Mouse (Mus musculus) erythroblast, embryonic 14.5 days (primary cell): ENCODE measurements around the gene Ccdc127. TPM values are rescaled to one million over a fixed set of nuclear protein-coding genes. Genes with fewer than 3 reads are reported as not detected.
A peak's percentile ranks its signal among the peaks of the same experiment; 100 is the strongest.

ENCODE experiments used
- H3K27me3 ChIP-seq: 2 replicates; pipeline ENCODE4 v1.6.1; 2012; ENCODE audit warnings: inconsistent platforms; ENCODE audit not compliant: control insufficient read depth
- H3K36me3 ChIP-seq: 2 replicates; pipeline ENCODE4 v1.6.1; 2012; ENCODE audit warnings: mild to moderate bottlenecking, inconsistent platforms; ENCODE audit not compliant: control insufficient read depth
- H3K4me1 ChIP-seq: 2 replicates; pipeline ENCODE4 v1.6.1; 2012; ENCODE audit warnings: inconsistent platforms; ENCODE audit not compliant: control insufficient read depth
- H3K4me3 ChIP-seq: replicated peaks from 2 replicates; pipeline ENCODE3; 2012; ENCODE audit warnings: moderate library complexity, mild to moderate bottlenecking, inconsistent platforms
- H3K9me3 ChIP-seq: 2 replicates; pipeline ENCODE4 v1.6.1; 2012; ENCODE audit warnings: low read length, inconsistent platforms, mixed read lengths; ENCODE audit not compliant: control insufficient read depth
- GATA1 ChIP-seq: IDR thresholded peaks from 2 replicates; pipeline ENCODE4 v1.6.1; 2012; ENCODE audit warnings: low read length, inconsistent platforms, mixed read lengths
- TAL1 ChIP-seq: IDR thresholded peaks from 3 replicates; pipeline ENCODE4 v1.6.1; 2012; ENCODE audit warnings: low read length, inconsistent platforms, mixed read lengths
- polyA plus RNA-seq: library from polyadenylated mRNA; stranded (reverse); fragments of >175 nt; gene quantifications from 2 replicates; pipeline ENCODE4 v1.2.3, GENCODE M21; 2012

Ccdc127 gene
- 0.10 and 0.16 TPM in 2 replicates for polyA plus RNA-seq

DNA sequence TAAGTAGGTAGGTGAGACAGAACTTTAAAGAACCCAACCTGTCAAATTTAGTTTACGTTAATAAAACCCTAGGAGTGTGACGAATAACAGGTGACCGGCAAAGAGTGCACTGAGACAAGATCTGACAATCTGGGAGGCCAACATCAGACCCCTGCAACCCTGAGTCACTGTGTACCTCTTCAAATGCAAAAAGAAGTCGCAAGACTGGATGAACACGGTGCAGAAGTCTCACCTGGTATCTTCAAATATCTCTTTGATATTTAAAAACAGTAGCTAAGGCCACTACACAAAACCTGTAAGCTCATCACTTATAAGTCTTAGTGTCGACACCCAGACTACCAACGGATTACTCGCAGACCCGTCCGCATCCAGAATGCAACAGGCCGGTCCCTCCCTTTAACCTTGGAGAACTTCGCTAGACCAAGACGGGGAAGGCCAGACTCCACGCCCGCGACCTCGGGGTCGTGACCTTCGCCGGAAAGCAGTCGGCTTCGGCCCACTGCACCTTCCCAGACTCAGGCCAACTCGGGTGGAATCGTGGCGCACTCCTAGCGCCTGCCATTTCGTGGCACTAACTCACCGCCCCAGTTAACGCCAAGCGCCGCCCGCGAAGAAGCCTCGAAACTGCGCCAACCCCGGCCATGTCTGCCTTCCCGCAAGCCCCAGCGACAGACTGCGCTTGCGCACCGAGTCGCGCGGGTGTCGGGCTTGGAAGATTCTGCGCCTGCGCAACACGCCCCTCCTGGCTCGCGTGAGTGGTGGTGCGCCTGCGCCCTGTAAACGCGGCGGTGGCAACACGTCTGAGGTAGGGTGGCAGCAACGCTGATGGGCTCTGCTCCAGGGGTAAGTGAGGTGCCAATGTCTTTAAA, at the start of gene Ccdc127, which contains the start of gene Sdha:
Ccdc127 (plus strand) TSS at position 744 of the 869 bp plus-strand sequence.
Sdha (minus strand) TSS at position 715 of the 869 bp plus-strand sequence.
- peaks cover 39% of the 10 kb centered on the region for H3K36me3 ChIP-seq

DNA sequence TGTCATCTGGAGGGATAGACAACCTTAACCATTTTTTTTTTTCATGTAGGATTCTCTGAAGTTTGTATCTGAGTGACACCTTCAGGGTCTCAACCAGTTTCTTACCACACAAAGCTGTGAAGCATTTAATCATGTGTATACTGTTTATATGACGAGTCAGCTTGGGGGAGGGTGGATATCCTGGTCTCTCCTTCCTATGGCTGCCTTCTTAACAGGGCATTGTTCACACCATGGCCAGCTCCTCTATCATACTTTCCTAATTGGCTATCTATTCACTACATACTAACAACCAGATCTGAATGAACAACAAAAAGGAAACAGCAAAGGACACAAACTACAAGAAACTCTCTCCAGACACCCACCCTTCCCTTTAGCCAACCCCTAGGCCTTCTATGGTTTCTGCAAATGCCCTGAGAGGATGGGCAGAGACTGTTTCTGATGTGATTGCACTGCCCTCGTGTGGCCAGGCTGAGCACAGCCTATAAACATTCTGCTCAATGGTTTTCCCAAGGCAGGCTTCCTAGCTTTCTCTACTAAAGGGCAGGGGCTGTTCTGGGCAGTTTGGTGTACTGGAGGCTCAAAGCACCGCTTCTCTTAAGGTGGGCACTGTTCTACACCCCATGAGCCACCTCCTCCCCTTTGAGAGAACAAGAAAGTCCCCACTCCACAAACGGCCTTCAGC, 49.0 kb upstream of the Ccdc127 start:
- H3K9me3 ChIP-seq = no peaks in the 10 kb centered on the region
- peaks cover 47% of the 10 kb centered on the region for H3K36me3 ChIP-seq

More for the DNA sequence above, at the start of gene Ccdc127, which contains the start of gene Sdha:
- TF ChIP-seq GATA1 (no peak), TAL1 (no peak)
- H3K4me1 ChIP-seq = peaks cover 21% of the 10 kb centered on the region
- H3K9me3 ChIP-seq = no peaks in the 10 kb centered on the region
- H3K4me3 ChIP-seq = peak within 1 kb of the TSS; percentile 82
- H3K27me3 ChIP-seq = no peaks in the 10 kb centered on the region

DNA sequence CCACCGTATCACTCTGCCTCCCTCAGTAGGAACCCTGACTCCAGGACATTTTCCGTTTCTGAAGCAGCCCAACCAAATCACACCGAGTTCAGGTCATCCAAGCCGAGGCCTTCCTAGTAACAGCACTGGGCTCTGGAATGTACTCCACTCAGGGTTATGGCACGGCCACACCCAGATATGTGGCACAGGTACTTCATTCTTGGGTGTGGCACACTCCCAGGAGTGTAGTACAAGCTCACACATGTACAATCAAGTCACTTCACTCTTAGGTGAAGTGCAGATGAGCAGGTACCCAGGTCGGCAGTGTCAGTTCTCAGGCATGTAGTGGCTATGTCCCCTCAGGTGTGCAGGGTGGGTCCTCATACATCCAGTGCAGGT, 48.5 kb upstream of the Ccdc127 start:
- Histone ChIP-seq H3K4me1 (no peaks in the 10 kb centered on the region), H3K9me3 (no peaks in the 10 kb centered on the region), H3K27me3 (no peaks in the 10 kb centered on the region), H3K4me3 (no peak overlapping the region), H3K36me3 (peaks cover 52% of the 10 kb centered on the region)
- TF ChIP-seq TAL1 (no peak), GATA1 (no peak)

More for the DNA sequence above, 49.0 kb upstream of the Ccdc127 start:
- H3K27me3 ChIP-seq = 0 out of 2 replicates have a peak, but pooled peaks cover under 1% of the 10 kb centered on the region
- no peak overlapping the region for H3K4me3 ChIP-seq
- no peaks in the 10 kb centered on the region for H3K4me1 ChIP-seq
- TF ChIP-seq TAL1 = no peak
- no peak for TF ChIP-seq GATA1

DNA sequence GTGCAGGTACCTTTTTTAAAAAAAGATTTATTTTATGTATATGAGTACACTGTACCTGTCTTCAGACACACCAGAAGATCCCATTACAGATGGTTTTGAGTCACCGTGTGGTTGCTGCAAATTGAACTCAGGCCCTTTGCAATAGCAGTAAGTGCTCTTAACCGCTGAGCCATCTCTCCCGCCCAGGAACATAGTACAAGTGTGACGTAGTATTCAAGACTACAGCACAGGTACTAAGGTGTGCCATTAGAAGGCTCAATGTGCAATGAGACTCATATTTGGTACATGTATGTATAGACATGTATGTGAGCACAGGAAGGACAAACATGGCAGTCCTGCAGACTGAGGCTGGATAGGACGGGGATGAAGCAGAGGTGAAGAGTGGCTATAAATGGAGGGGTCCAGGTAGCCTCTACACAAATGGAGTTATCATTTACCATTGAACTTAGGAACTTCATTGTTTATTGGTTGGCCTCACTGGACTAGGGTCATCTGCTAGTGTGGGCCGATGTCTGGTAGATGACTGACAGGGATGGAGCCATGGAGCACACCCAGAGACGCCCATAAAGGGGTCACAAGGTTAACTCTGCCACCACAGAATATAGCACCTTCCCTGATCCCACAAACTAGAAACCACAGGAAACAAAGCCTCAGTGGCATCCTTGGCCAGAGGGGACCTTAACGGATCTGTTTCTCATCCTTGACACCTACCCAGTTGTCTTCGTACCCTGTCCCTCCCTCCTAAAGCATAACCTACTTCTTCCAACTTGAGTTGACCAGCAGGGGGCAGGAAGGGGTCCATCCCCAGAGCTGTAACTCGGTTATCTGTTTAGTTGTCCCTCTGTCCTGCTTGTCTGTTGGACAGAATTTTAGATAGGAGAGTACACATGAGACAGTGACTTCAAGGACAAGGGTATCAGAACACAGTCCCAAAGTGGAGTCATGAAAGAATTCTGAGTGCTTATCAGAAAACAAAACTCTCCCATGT, 47.8 kb upstream of the Ccdc127 start:
- Histone ChIP-seq H3K36me3 (peaks cover 60% of the 10 kb centered on the region), H3K4me3 (no peak overlapping the region), H3K9me3 (no peaks in the 10 kb centered on the region), H3K27me3 (no peaks in the 10 kb centered on the region), H3K4me1 (no peaks in the 10 kb centered on the region)
- TF ChIP-seq GATA1 (no peak), TAL1 (no peak)

DNA sequence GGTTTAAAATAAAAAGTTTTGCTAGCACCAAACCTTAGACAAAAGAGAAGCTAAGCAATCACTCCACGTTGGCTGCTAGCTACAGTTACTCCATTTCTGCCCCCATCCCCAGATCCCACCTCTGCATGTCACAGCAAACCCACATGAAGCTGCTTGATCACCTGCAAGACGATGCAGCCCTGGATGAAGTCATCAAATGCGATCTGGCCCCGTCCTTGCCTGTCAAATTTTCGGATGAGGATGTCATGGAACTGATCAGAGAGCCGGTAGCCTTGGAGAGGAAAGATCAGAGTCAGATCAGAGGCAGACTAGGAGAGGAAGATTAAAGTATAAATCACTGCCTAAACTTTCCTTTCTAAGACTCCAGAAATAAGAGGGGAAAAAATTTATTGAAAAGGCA, 44.7 kb upstream of the Ccdc127 start:
- H3K9me3 ChIP-seq = no peaks in the 10 kb centered on the region
- no peak overlapping the region for H3K4me3 ChIP-seq
- H3K36me3 ChIP-seq = peaks cover 88% of the 10 kb centered on the region
- H3K4me1 ChIP-seq = no peaks in the 10 kb centered on the region
- TF ChIP-seq GATA1 = no peak
- TF ChIP-seq TAL1 = no peak
- H3K27me3 ChIP-seq = no peaks in the 10 kb centered on the region

DNA sequence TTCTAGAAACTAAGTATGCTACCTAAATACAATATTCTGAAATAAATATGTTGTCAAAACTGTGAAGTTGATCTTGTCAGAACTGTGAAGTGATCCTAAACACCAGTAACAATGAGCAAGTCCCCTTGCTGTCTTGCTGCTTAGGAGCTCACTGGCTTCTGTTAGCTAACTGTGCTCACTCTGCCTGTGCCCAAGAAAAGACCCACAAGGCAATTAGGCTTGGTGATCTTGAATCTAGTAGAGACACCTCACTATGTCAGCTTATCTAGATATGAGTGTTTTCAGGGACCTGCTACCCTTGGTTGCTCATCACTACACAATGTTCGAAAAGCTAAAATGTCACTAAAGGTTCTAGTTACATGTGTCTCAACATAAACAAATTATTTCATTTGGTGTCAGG, 44.3 kb upstream of the Ccdc127 start:
- no peaks in the 10 kb centered on the region for H3K9me3 ChIP-seq
- no peaks in the 10 kb centered on the region for H3K27me3 ChIP-seq
- no peak overlapping the region for H3K4me3 ChIP-seq
- H3K36me3 ChIP-seq = peaks cover 92% of the 10 kb centered on the region
- no peak for TF ChIP-seq GATA1
- TF ChIP-seq TAL1 = no peak
- no peaks in the 10 kb centered on the region for H3K4me1 ChIP-seq

DNA sequence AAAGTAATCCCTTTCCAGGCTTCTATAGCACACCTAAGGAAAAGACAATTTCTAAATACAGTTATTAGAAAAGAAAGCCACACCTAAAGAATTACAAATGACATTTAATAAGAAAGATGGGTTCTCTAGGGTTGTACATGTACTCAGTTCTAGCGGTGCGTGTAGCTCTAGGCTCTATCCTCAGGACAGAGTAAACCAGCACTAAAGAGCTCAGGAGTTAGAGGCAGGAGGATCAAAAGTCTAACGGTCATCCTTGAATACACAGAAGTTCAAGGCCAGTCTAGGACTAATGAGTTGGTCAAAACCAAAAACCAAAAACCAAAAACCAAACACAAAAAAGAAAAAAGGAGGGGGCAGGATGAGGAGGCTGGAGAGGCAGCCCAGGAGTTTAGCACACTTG, 35.5 kb upstream of the Ccdc127 start:
- Histone ChIP-seq H3K9me3 (no peaks in the 10 kb centered on the region), H3K36me3 (peaks cover 42% of the 10 kb centered on the region), H3K27me3 (no peaks in the 10 kb centered on the region), H3K4me1 (peaks cover 38% of the 10 kb centered on the region), H3K4me3 (no peak overlapping the region)
- TF ChIP-seq GATA1 (no peak), TAL1 (no peak)

DNA sequence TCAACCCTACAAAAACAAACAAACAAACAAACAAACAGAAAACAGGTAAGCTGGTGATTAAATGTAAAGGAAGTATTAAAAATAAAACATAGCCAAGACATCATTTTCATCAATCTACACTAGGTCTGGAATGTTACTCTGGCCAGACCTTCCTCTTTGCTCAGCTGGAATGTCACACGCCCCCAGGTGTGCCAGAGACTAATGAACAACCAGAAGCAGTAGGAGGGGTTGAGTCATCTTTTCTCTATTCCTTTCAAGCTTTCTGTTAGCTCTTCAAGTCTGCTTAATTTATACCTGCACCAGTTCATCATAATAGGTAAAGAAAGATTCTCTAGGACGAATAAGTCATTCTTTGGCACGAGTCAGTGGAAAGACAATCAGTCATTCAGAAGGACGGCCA, 33.7 kb upstream of the Ccdc127 start:
- Histone ChIP-seq H3K4me1 (peaks cover 38% of the 10 kb centered on the region), H3K27me3 (no peaks in the 10 kb centered on the region), H3K9me3 (no peaks in the 10 kb centered on the region), H3K36me3 (peaks cover 41% of the 10 kb centered on the region), H3K4me3 (peak overlapping the region; percentile 74)
- TF ChIP-seq TAL1 = no peak
- TF ChIP-seq GATA1 = no peak
